Mouse (Mus musculus): ENCODE measurements around the gene Ifitm6.
"Not testable (repeated sequence)": the region's sequence is repeated elsewhere in the genome, so short reads cannot be mapped to it uniquely, and the experiment has no call there.

Gene Ifitm6

DNA sequence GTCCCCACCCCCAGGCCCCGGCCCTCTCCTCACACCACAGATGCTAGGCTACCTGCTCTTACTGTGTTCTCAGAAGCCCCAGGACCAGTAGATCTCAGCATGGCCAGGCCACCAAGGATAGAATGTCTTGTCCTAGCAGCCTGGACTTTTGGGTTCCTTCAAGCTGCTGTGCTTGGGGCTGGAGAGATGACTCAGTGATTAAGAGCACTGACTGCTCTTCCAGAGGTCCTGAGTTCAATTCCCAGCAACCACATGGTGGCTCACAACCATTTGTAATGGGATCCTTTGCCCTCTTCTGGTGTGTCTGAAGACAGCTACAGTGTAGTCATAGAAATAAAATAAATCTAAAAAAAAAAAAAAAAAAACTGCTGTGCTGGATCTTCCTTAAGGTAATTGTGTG is at the start of gene Ifitm6:
Gene Ifitm6, minus strand, starts transcription at position 101 of the 400 bp plus-strand sequence.
- not testable (repeated sequence) for DNase-seq (ENCODE audit: low read depth, low spot score)

DNA sequence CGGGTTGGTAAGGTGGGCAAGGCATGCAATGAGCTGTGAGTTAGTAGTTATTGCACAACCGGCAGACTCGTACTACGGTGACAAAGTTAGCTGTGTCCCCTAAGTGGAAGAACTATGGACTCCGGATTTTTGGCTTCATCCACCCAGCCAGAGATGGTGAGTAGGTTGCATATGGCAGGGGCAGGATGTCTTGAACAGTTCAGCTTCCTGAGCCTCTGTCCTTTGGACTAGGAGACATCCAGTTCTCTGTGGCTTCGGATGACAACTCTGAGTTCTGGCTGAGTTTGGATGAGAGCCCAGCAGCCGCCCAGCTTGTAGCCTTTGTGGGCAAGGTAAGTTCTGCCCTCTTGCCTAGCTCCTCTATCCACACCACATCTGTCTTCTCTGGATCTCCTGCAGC is 46.9 kb upstream of the Ifitm6 start:
- no peak for DNase-seq (ENCODE audit: low read depth, low spot score)

DNA sequence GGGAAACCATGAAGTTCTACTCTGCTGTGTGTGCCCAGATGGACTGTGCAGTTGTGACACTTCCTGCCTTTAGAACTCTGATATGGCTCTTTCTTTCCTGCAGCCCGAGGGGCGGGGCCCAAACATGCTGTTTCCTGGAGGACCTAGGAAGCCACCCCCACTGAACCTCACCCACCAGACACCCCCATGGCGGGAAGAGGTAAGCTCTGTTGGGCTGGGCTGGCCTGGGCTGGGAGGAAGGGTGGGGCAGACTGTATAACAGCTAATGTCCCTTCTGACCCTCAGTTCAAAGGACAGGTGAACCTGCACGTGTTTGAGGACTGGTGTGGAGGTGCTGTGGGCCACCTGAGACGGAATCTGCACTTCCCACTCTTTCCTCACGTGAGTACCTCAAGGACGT is 46.5 kb upstream of the Ifitm6 start:
- no peak for DNase-seq (ENCODE audit: low read depth, low spot score)

DNA sequence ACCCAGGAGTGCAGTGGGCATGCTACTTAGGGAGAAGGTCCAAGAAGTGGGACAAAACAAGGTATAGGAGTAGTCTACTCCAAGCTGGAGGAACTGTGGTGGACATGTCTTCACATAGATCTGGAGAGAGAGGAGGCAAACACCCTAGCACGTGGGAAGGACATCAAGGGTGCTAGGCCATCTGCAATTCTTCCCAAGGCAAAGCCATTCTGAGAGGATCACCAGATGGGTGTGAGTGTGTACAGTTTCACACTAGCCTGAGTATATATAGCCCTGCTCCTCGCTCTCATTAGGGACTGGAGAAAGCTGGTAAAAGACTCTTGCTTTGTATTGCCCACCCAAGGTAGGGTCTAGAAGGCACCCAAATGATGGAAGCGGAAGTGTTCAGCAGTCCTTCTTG is 45.6 kb upstream of the Ifitm6 start:
- DNase-seq (ENCODE audit: low read depth, low spot score): no peak

DNA sequence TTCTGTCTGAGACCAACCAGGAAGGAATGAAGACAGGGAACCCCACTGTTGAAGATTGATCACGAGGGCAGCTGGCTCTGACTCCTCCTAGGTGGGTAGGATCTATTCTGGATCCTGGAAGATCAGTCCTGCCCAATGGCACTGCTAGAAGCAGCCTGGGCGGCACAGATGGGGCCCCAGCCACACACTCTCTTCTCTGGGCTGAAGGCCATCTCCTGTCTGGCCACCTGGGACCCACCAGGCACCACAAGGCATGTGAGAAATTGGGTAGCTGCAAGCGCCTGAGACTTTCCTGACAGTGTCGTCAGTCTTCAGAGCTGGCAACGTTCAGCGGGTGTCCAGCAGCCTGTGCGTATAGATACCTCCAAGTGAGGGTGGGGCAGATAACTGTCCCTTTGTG is 44.8 kb upstream of the Ifitm6 start:
- DNase-seq (ENCODE audit: low read depth, low spot score): no peak

DNA sequence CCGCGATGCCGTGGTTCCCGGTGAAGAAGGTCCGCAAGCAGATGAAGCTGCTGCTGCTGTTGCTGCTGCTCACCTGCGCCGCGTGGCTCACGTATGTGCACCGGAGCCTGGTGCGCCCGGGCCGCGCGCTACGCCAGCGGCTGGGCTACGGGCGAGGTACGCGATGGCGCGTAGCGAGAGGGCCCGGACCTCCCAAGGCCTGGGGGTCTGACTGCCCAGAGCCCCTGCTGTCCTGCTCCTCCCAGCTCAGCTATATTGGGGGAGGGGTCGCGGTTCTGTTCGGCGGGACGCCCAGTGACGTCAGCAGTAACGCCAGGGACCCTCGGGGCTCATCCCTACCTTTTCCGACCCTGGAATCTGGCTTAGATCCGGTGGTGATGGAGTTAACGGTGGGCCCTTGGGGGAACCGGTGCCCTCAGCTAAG is 43.6 kb upstream of the Ifitm6 start:
- peak; percentile 64 for DNase-seq (ENCODE audit: low read depth, low spot score)

DNA sequence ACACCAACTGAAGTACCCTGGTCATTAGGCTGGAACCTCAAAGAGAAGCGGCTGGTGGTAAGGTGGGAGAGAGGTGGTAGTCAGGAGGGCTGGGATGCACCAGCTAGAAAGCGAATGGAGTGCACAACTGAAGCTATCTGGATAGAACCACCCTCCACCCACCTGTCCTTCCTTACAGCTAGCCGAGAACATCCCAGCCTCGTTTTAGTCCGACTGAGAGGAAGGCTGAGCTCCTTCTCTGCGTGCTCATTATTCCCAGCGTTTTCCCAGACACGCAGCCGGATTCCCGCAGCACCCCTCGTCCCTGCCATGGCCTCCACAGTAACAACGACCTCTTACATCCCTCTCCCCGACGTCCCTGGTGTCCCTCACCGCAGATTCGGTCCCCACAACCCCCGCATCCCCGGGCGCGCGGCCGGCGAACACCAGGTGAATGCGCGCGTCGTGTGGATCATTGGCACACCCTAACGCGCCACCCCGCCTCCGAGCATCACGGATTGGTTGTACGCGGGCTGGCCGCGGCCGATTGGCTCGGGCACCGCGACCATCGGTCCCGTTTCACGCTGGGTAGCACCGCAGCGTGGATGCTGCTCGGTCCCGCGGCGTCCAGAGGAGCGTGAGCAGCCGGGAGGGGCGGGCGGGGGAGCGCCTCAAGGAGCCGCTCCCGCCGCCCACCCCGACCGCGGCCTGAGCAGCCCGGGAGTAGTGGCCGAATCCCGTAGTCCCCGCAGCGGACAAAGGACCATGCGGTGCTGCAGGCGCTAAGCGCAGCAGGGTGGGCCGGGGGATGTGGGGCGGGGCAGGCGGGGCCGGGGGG is 42.9 kb upstream of the Ifitm6 start, which contains the start of gene B4galnt4:
Gene B4galnt4, plus strand, starts transcription at position 679 of the 817 bp plus-strand sequence.
- DNase-seq (ENCODE audit: low read depth, low spot score): peak; percentile 90

DNA sequence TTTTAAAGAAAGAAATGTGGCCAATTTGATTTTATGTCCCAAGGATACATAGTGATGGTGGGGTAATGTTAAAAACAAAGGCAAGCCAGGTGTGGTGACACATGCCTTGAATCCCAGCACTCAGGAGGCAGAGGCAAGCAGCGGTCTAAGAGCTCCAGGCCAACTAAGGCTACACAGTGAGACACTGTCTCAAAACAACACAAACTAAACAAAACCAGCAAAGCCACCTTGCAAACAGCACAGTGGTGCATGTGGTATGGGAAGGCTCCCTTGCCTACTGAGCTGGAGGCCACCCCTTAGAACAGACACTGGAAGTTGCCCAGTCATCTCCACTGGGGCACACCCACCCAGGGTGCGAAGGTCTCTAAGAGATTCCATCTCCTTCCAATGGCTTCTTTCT is 42.2 kb upstream of the Ifitm6 start:
- DNase-seq (ENCODE audit: low read depth, low spot score): no peak

DNA sequence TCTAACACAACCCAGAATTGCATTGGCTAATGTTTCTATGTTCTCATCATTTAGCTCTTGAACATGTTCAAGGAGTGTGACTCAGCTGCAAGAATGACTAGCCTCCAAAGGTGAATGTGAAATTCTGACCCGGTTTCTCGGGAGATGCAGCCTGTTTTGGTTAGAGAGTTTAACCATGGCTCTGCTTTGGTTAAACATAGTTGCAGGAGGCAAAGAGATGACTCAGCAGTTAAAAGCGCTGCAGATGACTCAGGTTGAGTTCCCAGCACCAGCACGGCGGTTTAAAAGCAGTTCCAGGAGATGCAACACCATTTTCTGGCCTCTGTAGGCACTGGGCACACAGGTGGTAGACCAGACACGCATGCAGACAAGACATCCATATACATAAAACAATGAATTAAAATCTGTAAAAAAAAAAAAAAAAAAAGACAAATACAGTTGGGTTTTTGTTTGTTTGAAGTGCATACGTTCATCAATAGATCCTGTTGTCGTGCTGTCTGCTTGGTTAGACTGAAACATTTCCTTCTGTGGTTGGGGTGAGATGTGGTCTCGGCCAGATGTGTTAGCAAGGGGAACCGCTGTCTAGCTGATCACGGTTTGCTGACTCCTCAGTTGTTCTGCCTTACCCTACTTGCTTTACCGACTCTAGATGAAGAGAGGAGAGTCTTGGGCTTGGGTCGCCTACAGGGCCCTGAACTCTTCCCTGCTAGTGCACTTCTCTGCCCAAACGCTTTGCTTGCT is 41.0 kb upstream of the Ifitm6 start:
- DNase-seq (ENCODE audit: low read depth, low spot score): no peak

DNA sequence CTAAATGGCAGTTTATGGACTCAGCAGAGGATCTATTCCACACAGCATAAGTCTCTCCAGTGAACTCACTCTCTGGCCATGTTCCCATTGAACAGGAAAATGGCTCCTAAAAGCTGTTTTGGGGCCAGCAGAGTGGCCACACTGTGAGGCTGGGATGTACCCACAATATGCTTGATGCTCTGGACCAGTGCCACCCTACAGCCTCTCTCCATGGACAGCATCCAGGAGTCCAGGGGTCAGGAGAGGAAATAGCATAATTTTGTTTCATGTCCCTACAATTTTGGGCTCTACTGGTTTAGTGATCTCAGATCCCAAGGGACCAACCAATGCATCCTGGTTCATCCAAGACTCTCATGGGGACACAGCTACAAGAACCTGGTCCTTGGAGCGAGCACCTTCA is 39.8 kb upstream of the Ifitm6 start:
- DNase-seq (ENCODE audit: low read depth, low spot score): no peak

DNA sequence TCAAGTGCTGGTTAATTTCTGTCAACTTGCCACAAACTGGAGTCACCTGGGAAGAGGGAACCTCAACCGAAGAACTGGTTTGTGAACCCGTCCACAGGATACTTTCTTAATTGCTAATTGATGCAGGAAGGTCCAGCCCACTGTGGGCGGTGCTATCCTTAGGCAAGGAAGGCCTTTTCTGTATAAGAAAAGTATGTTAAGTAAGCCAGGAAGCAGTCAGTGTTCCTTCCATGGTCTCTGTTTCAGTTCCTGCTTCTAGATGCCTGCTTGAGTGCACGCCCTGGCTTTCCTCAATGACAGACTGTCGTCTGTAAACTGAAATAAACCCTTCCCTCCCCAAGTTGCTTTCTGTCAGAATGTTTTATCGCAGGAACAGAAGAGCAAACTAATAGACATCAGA is 39.3 kb upstream of the Ifitm6 start:
- DNase-seq (ENCODE audit: low read depth, low spot score): no peak

DNA sequence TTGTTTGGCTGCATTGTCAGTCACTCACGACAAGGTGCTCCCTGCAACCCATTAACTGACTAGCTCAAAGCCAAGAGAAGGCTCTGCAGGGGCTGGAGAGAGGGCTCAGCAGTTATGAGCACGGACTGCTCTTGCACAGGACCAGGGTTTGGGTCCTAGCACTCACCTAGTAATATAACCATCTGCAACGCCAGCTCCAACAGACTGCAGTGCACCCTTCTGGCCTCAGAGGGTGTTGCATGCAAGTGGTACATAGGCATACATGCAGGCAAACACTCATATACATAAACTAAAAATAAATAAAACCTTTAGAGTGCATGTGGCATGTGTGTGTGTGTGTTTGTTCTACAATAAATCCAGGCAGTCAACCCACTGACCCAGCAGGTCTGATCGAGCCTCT is 38.1 kb upstream of the Ifitm6 start:
- DNase-seq (ENCODE audit: low read depth, low spot score): no peak

DNA sequence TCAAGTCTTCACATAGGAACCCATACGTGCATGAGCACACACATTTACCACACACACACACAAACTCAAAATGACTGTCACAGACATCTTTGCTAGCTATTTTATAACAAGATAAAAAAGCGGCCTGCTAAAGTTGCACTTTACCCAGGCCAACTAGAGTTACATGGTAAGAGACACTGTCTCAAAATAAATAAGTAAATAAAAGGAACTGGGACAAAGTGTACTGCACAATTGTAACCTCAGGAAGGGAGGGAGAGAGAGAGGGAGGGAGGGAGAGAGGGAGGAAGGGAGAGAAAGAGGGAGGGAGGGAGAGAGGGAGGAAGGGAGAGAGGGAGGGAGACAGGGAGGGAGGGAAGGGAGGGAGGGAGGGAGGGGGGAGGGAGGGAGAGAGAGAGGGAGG is 34.7 kb upstream of the Ifitm6 start:
- DNase-seq (ENCODE audit: low read depth, low spot score): no peak

DNA sequence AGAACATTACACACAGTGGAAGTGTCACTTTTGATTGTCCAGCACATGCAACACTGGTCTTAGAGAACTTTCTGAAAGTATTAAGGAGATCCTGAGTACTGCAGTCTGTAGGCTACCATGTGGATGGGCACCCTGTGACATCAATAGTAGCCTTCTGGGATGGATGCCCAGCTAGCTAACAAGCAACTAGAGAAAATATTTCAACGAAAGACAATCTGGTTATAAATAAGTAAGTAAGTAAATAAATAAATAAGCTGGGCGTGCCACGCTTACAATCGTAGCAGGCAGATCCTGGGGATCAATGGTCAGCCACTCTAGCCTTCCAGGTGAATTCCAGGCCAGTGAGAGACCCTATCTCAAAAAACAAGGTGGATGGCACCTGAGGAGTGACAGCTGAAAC is 34.3 kb upstream of the Ifitm6 start:
- DNase-seq (ENCODE audit: low read depth, low spot score): no peak

DNA sequence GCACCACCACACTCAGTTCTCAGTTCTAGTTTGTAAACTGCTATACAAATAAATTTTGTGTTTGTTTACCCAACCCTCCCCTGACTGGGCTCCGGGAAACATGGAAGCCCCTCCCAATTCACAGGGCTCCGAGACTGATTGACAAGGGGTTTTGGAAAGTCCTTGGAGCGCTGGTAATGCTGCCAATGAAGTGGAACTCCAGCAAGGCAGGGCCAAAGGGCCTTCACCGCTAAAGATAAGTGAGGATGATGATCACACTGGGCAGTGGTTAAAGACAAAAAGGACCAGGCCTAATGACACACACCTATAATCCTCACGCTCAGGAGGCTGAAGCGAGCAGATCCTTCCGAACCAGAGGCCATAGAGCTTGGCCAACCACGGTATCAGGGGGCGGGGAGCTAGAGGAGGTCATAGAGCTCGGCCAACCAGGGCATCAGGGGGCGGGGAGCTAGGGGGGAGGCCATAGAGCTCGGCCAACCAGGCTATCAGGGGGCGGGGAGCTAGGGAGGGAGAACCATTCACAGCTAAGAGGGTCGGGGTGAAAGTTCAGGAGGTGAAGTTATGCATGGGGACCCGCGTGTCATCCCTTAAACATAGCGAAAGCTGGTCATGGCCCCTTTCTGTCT is 33.4 kb upstream of the Ifitm6 start:
- DNase-seq (ENCODE audit: low read depth, low spot score): no peak

DNA sequence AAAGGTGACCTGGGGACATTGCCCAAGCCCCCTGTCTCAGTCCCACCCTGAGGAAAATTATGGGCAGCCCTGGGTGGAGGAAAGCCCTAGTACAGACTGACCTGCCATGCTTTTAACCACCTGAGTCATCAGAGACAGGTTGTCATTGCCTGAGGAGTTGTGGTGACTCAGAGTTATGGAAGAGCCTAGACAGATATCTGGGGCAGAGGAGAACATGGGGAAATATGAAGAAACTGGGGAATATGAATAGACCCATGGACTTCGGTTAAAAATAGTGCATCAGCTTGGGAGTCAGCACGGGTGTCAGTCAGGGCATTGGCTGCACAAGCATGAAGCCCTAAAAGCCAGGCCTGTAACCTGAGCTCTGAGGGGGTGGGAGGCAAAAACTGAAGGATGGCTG is 31.6 kb upstream of the Ifitm6 start:
- DNase-seq (ENCODE audit: low read depth, low spot score): no peak

DNA sequence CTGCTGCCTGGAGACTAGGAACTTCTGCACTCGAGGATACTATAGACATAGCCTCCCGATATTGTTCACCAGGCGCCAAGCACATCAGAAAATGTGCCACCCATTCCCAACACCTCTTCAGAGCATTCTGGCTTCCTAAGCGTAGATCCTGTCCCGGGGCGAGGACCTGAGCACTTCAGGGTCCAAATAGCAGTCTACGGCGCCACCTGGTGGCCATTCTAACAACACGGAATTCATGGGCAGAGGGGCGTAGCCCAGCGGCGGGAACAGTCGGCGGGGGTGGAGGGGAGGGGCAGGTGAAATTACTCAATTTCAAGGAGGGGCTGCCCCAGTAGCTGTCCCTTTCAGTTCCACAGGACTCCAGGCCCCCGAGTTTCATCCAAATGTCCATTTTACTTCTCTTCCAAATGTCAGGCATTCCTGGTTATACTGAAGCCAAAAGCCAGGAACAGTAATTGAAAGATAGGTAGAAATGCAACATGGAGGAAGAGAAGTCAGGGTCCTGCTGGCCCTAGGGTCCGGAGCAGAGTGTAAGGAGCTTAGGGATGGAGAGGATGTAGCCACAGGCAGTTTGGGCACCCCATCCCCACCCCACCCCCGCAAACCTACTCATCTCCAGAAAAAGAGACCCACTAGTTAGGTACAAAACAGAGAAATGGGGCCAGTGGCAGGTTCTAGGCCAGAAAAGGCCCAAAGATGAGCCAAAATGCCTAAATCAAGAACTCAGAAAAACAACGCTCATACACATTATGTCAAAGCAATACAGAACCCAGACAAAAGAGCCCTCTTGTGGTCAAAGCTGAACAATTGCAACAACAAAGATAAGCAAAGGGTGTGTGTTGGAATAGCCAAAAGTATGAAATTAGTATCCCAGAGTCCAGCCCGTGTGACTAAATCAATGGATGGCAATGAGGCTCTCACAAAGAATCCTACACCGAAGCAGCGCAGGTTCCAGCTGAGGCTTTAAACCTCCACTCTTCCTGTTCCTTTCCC is 30.8 kb upstream of the Ifitm6 start:
- peak; percentile 96 for DNase-seq (ENCODE audit: low read depth, low spot score)

DNA sequence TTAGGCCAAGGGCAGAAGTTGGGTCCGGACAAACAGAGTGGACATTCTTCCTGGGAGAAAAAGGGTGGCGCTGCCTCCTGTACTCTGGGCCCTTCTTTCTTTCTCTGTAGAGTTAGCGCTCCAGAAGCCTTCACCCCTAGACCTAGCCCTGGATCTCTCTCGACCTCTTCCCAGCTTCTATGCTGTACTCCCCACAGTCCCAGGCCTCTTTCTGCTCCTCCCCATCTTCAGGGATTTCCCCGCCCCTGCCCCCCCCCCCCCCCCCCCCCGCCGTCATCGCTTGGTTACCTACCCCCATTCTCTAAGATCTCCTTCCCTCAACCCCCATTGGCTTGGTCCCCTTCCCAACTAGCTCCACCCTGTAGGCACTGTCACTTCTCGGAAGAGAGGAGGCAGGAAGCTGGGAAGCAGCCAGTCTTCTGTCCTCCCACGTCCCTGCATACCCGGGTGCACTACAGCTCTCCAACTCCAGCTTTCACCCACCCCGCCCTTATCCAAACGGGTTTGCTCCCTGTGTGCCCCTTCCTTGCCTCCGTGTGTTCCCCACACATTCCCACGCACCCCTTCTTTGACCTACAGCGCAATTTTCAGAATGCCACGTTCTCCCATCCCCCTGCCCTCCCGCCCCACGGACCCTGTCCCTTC is 30.0 kb upstream of the Ifitm6 start:
- peak; percentile 48 for DNase-seq (ENCODE audit: low read depth, low spot score)

DNA sequence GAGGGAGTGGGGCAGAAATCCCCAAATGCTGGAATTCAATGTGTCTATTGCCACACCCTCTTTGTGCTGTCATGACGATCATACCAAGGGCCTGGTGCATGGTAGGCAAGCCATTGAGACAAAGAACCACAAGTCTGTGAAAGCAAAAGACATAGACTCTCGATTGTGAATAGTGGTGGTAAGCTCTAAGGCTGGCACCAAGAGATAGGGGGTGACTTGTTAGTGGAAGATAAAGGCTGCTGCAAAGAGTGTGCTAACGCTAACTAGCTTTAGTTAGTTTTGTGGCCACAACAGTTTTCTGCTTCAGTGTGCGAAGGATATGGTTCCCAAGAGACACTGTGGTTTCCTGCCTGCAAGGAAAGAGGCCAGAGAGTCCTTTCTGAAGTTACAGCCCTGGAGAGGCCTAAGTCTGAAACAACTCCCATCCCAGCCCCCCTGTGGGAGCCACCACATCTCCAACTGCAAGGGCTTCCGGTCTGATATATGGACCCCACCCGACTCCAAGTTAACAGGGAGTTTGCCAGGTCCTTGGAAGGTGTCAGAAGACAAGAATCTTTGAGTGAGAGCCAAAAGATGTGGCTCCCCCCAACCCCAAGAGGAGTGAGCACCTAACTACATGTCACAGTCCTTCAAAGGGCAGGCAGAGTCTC is 29.3 kb upstream of the Ifitm6 start:
- no peak for DNase-seq (ENCODE audit: low read depth, low spot score)

DNA sequence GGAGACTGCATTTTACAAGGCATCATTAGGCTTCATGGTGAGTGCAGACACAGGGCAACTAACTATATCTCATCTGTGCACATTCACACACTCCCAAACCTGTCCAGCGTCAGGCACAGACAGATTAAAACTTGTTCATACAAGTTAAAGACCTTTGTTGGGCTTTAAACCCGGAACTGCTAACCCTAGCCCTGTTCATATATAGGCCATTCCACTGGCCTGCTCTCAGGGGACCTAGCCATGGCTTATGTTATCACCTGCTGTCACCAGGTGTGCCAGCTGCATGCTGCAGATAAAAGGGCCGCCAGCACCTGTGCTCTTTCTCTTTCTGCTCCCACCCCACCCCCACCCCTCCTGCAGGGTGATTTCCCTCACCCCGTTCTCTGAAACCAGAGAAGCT is 24.8 kb upstream of the Ifitm6 start:
- DNase-seq (ENCODE audit: low read depth, low spot score): no peak

Measured in mesoderm, embryonic 11.5 days (tissue).